Mouse (Mus musculus): ENCODE data around the gene Grasp. TPM values are rescaled to one million over a fixed set of nuclear protein-coding genes. Genes with fewer than 3 reads are reported as not detected.

Gene Grasp
- total and polyA plus RNA-seq, 3 experiments, result 4.1 to 6.3 TPM; not detected in 1

- no peaks in the 10 kb centered on the region for H3K79me2 ChIP-seq (ENCODE audit: control insufficient read depth, insufficient read depth, low read length, poor library complexity)
- H3K27me3 ChIP-seq (ENCODE audit: control insufficient read depth in 1 of 2, insufficient read depth in 2 of 2, low read length in 2 of 2), result no peaks in the 10 kb centered on the region
- no peak overlapping the region for H3K4me3 ChIP-seq (ENCODE audit: control insufficient read depth in 1 of 2, insufficient read depth in 1 of 2, low read depth in 2 of 2, low read length in 2 of 2)
- no peak for TF ChIP-seq NELFE (IDR thresholded peaks at IDR 0.05; ENCODE audit: low read depth, low read length)
- no peak for TF ChIP-seq CHD2 (IDR thresholded peaks at IDR 0.05; ENCODE audit: low read length)
- TF ChIP-seq MXI1 (IDR thresholded peaks at IDR 0.05; ENCODE audit: low read depth, low read length), result no peak
- no peak for TF ChIP-seq USF1 (IDR thresholded peaks at IDR 0.05; ENCODE audit: low read depth, low read length)
- TF ChIP-seq NRF1 (IDR thresholded peaks at IDR 0.05; ENCODE audit: insufficient read depth, low read depth, low read length, poor library complexity, severe bottlenecking), result no peak
- no peak for TF ChIP-seq ELF1 (IDR thresholded peaks at IDR 0.05; ENCODE audit: low read depth, low read length)
- TF ChIP-seq HCFC1 (IDR thresholded peaks at IDR 0.05; ENCODE audit: low read depth, low read length), result no peak
- TF ChIP-seq SIN3A (IDR thresholded peaks at IDR 0.05; ENCODE audit: low read length), result no peak
- no peak for TF ChIP-seq POLR2A (IDR thresholded peaks at IDR 0.05; ENCODE audit: control insufficient read depth in 1 of 2, insufficient read depth in 1 of 2, low read depth in 1 of 2, low read length in 2 of 2, poor library complexity in 1 of 2)
- no peak for TF ChIP-seq ETS1 (IDR thresholded peaks at IDR 0.05; ENCODE audit: low read depth, low read length)
- no peak for TF ChIP-seq POLR2AphosphoS5 (IDR thresholded peaks at IDR 0.05; ENCODE audit: borderline replicate concordance, low read depth, low read length)
- no peak for TF ChIP-seq USF2 (IDR thresholded peaks at IDR 0.05; ENCODE audit: borderline replicate concordance in 1 of 2, insufficient read depth in 1 of 2, low read depth in 1 of 2, low read length in 2 of 2)
- TF ChIP-seq MAX (IDR thresholded peaks at IDR 0.05; ENCODE audit: low read length), result no peak
- no peak for TF ChIP-seq JUND (IDR thresholded peaks at IDR 0.05; ENCODE audit: low read depth, low read length)
- no peak for TF ChIP-seq RAD21 (IDR thresholded peaks at IDR 0.05; ENCODE audit: low read depth, low read length)
- no peak overlapping the region for H3K27ac ChIP-seq (ENCODE audit: control insufficient read depth, low read depth, low read length)
- no peaks in the 10 kb centered on the region for H3K4me1 ChIP-seq (ENCODE audit: control insufficient read depth in 1 of 2, insufficient read depth in 2 of 2, low read length in 2 of 2)
- H3K36me3 ChIP-seq (ENCODE audit: control insufficient read depth in 1 of 2, insufficient read depth in 2 of 2, low read length in 2 of 2), result no peaks in the 10 kb centered on the region
- no peak for DNase-seq (ENCODE audit: low read depth, low spot score)
- no peaks in the 10 kb centered on the region for H3K9me3 ChIP-seq (replicated peaks; ENCODE audit: insufficient read depth, low read length)
- H3K9ac ChIP-seq (ENCODE audit: control insufficient read depth, low read depth, low read length, poor library complexity, severe bottlenecking), result no peak overlapping the region
These were observed 50.4 kb downstream of the Grasp start for GRCm38 (mm10) chr15:101274380-101274779.

GRCm38 (mm10) chr15:101277351-101277899 is 53.4 kb downstream of the Grasp start:
- Histone ChIP-seq H3K4me1 (ENCODE audit: control insufficient read depth in 1 of 2, insufficient read depth in 2 of 2, low read length in 2 of 2) (peaks cover 0 to 6% of the 10 kb centered on the region in 2 experiments; a peak in 2 of 4 replicates), H3K79me2 (ENCODE audit: control insufficient read depth, insufficient read depth, low read length, poor library complexity) (no peaks in the 10 kb centered on the region), H3K9ac (ENCODE audit: control insufficient read depth, low read depth, low read length, poor library complexity, severe bottlenecking) (no peak overlapping the region), H3K27me3 (ENCODE audit: control insufficient read depth in 1 of 2, insufficient read depth in 2 of 2, low read length in 2 of 2) (no peaks in the 10 kb centered on the region), H3K36me3 (ENCODE audit: control insufficient read depth in 1 of 2, insufficient read depth in 2 of 2, low read length in 2 of 2) (no peaks in the 10 kb centered on the region), H3K27ac (ENCODE audit: control insufficient read depth, low read depth, low read length) (no peak overlapping the region), H3K4me3 (ENCODE audit: control insufficient read depth in 1 of 2, insufficient read depth in 1 of 2, low read depth in 2 of 2, low read length in 2 of 2) (no peak overlapping the region), H3K9me3 (replicated peaks; ENCODE audit: insufficient read depth, low read length) (no peaks in the 10 kb centered on the region)
- no peak for DNase-seq (ENCODE audit: low read depth, low spot score)
- no peak for TF ChIP-seq USF2 (IDR thresholded peaks at IDR 0.05; ENCODE audit: borderline replicate concordance in 1 of 2, insufficient read depth in 1 of 2, low read depth in 1 of 2, low read length in 2 of 2)
- no peak for TF ChIP-seq ETS1 (IDR thresholded peaks at IDR 0.05; ENCODE audit: low read depth, low read length)
- no peak for TF ChIP-seq MXI1 (IDR thresholded peaks at IDR 0.05; ENCODE audit: low read depth, low read length)
- no peak for TF ChIP-seq MAZ (IDR thresholded peaks at IDR 0.05; ENCODE audit: low read depth, low read length)
- no peak for TF ChIP-seq RAD21 (IDR thresholded peaks at IDR 0.05; ENCODE audit: low read depth, low read length)
- TF ChIP-seq TBP (IDR thresholded peaks at IDR 0.05; ENCODE audit: low read depth, low read length), result no peak
- TF ChIP-seq CHD1 (IDR thresholded peaks at IDR 0.05; ENCODE audit: low read depth, low read length), result no peak
- TF ChIP-seq SIN3A (IDR thresholded peaks at IDR 0.05; ENCODE audit: low read length), result no peak
- TF ChIP-seq JUND (IDR thresholded peaks at IDR 0.05; ENCODE audit: low read depth, low read length), result no peak
- no peak for TF ChIP-seq POLR2AphosphoS2 (IDR thresholded peaks at IDR 0.05; ENCODE audit: low read length)
- TF ChIP-seq MYC (IDR thresholded peaks at IDR 0.05; ENCODE audit: low read depth, low read length), result no peak
- no peak for TF ChIP-seq POLR2A (IDR thresholded peaks at IDR 0.05; ENCODE audit: control insufficient read depth in 1 of 2, insufficient read depth in 1 of 2, low read depth in 1 of 2, low read length in 2 of 2, poor library complexity in 1 of 2)
- TF ChIP-seq NELFE (IDR thresholded peaks at IDR 0.05; ENCODE audit: low read depth, low read length), result no peak
- TF ChIP-seq ZNF384 (IDR thresholded peaks at IDR 0.05; ENCODE audit: low read depth, low read length), result no peak
- TF ChIP-seq EP300 (IDR thresholded peaks at IDR 0.05; ENCODE audit: low read depth in 1 of 2, low read length in 2 of 2), result no peak
